Mouse (Mus musculus) adrenal gland, postnatal 25 days (tissue): ENCODE measurements at regions not wholly inside any gene's neighbourhood (a gene's known extent, or its start where the extent isn't known, plus 50 kb on each side); places are given as distances from the start of the nearest gene placed in this dataset.
"Not testable (repeated sequence)": the region's sequence is repeated elsewhere in the genome, so short reads cannot be mapped to it uniquely, and the experiment has no call there.

ENCODE experiments used
- DNase-seq: peaks from one replicate; pipeline ENCODE4 v3.0.0; 2021; ENCODE audit warnings: mixed read lengths

DNA sequence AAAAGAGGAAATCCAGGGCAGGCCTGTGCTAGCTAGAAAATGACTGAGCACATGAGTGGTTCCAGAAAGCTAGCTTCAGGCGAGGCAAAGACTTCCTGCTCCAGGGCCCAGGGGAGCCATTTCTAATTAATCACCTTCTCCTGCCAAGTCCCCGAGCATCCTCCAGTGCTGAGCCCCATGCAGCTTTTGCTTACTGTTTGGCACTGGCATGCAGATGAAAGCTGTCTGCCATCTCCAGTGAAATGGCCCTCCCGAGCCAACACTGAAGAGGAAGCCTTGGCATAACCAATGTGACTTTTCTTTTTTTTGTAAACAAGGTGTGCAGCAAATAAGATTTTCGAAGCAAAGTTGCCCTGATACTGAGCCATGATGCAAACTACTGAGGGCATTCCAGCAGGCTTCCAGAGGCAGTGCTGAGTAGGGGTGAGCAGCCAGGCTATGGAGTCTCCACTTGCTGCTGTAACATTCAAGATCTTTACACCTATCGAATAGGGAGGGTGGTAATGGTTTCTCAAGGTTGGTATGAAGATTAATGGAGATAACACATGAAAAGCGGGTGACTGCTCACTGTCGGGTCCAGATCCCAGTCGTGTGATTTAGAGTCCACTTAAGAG is 125.4 kb upstream of the Immp2l start:
- DNase-seq: no peak

DNA sequence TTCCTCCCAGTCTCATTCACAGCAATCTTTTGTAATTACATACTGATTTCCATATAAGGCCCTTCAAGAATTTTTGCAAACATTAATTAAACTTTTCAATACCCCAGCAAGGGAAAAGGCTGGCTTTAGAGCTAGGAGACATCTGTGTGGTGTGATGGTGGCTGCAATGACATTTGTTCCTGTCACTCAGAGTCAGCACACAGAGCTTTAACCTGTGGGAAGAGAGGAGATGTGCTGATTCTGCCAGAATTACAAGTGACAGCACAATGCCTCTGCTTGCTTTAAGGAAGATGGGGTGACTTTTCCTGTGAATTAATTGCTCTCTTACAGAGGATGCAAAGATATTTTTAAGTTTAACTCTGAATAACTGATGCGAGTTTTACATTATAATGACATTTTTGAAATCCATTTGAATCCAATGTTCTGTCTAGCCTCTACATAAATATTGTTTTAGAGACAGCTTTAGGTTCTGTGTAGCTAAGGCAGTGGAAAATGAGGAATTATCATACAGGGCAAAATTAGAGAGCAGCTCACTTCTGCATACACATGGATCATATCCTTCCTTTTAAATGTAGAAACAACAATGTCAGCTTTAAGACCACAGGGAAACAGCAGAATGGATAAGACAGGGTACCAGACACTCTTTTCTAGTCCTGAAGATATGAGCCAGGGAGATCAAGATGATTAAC is 118.1 kb upstream of the Immp2l start:
- no peak for DNase-seq

DNA sequence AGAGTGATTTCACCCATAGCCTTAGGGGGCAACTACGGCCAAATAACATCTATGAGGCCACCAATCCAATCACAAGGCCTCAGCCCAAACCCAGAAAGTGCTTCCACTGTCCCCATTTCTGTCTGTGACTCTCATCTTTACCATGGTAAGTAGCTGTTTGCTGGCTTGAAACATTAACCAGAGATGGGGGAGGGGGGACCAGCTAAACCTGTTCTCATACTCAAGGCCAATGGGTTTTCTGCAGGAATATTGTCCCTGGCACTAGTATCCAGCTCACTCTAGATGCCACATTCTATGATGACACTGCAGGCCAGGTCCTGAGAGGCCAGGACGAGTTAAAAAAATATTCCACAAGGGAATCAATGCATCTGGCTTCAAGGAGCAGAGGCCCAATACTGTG is 117.1 kb upstream of the Immp2l start:
- DNase-seq: no peak

DNA sequence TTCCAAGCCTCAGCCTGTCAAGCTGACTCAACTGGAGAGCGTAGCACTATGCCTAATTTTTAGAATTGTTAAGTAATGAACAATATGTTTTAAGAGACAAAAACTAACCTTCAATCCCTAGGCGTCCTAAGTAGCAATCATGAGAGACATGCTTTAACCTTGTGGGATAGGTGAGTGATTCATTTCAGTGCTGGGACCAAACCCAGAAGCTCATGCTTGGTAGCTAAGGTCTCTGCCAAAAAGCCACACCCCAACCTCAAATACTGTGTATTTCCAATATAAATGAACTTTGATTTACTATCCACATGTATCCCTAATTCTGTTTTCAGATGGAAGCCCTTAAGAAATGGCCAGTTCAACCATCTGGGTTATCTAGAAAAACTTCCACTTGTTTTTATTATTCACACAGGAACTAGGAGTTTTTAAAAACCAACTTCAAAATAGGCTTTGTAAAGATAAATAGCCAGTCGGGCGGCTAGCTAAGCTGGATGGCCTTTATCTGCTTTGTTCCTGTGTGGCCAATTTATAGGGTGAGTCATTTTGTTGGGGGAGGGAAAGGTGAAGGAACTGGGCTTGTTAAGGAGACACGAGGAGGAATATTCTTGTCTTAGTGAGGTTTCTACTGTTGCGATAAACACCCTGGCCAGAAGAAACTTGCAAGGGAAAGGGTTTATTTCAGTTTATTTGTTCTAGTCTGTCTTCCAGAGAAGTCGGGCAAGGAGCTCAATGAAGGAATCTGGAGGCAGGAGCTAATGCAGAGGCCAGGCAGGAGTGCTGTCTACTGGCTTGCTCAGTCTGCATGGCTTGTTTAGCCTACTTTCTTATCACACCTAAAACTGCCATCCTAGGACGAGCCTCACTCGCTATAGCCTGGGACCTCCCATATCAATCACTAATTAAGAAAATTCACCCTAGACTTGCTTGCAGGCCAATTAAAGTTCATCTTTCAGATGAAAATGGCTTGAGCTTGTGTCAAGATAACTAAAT is 114.8 kb upstream of the Immp2l start:
- no peak for DNase-seq

DNA sequence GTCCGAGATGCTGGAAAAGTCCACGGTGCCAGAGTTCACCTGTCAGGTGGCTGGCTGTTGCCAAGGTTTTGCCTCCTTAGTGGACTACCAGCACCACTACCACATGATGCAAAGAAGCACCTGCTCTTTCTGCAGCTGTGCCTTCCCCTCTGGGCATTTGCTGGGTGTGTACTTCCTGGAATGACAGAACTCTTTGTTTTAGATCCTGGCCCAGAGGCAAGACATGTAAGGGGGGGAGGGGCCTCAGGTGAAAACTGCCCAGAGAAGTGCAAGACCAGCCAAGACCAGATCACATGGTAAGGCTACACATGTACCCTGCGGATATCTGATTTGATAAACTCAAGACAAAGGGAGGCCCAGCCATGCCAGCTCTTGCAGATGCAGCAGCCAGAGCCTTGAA is 106.4 kb upstream of the Immp2l start:
- no peak for DNase-seq

DNA sequence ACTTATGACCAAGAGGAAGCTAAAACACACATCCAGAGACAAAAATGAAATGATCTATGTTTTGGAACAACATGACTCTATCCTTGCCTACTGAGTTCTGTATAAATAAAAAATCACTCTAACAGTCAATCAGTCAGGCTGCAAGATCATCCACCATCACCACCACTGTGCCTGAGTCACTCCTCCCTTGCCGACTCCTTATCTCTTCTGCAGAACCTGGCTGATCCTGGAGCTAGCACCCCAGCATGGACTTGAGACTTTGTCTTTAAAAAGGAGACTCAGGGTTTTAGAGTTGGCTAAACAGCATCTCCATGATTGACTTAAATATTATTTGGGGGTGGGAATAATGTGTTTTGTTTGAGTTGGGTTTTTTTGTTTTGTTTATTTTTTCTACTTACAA is 101.9 kb upstream of the Immp2l start:
- DNase-seq: no peak

DNA sequence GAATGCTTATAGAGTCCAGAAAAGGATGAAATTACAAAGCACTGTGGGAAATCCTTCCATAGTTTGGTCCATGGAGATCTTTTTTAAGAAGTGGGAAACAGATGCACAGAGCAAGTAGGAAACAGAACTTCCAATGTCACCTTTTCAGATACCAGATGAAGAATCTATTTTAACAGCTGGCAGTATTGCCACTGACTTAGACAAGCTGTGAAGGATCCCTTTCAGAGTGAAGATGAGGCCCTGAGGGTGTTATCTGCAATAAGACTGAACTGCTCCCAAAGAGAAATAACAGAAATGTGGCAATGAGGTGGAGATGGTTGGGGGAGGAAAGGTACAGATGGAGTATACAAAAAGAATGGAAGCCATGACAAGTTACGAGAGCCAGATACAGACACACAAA is 97.2 kb upstream of the Immp2l start:
- DNase-seq: no peak

DNA sequence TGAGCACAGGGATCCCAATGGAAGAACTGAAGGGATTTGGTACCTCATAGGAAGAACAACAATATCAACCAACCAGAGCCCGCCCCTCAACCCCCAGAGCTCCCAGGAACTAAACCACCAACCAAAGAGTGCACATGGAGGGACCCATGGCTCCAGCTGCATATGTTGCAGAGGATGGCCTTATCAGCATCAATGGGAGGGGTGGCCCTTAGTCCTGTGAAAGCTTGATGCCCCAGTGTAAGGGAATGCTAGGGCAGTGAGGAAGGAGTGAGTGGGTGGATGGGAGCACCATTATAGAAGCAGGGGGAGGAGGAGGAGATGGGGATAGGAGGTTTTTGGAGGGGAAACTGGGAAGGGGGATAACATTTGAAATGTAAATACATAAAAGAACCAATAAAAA is 94.5 kb upstream of the Immp2l start:
- DNase-seq: not testable (repeated sequence)

DNA sequence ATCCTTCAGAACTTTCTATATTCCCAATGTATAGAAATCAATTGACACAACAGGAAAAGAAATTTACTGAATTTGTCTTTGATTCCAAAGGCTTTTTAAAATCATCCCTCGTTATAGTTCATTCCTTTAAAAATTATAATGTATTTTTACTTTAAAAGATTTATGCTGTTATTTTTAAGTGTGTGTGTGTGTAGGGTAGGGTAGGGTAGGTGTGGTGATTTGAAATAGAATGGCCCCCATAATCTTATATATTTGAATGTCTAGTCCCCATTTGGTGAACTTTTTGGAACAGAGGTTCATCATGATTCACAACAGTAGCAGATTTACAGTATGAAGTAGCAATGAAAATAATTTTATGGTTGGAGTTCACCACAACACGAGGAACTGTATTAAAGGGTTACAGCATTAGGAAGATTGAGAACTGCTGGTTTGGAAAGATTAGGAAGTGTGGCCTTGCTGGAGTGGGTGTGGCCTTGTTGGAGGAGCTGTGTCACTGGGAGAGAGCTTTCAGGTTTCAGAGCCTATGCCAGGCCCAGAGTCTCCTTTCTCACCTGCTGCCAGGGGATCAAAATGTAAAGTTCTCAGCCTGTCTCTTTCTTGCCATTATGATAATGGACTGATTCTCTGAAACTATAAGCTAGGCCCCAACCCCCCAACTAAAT is 88.7 kb upstream of the Immp2l start:
- no peak for DNase-seq

DNA sequence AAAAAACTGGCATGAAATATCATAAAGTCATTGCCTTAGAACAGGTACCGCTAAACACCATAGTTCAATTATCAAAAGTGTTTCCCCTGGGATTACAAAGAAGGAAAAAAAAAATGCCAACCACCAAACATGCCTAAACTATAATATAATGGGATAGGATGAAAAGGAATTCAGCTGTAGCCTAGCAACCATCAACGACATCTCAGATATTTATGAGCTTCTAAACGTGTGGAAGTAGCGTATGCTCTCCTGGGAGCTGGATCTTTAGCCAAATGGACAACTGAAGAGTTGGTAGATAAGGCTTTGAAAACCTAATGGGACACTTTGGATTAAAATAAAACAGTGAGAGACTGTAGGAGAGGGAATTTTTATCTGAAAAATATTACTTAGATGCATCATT is 86.9 kb upstream of the Immp2l start:
- DNase-seq: no peak

DNA sequence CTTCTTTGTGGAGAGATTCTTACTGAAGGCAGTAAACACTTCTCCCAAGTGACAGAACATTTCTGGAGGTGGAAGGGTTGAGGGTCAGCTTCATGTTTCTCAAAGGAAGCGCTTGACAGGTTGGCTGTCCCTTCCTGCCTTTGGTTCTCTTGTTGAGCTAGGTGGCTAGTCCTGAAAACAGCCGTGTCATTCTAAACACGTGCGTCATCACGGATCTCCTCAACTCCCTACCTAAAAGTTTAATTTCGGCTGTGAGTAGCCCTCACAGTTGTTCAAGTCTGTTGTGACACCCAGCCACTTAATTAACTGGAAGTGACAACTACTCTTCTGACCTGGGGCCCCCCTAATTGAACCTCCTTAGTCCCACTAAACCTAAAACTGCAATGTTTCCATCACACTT is 77.0 kb upstream of the Immp2l start:
- DNase-seq: no peak

DNA sequence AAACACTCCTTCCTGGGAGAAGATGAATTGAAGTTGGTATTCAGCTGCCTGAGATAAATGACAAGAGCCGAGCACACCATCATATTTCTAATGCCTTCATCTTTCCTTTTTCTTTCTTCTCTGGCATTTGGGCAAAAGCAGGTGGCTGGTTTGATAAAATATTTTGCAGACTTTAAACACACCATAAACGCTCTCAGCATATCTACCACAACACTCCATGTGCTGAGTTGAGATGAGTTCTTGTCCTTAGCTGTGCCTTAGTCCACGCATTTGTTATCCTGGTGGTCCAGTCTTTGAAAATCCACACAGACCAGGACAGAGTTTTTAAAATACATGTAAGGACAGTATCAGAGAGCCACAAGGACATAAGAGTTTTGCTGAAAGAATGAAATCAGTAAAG is 74.3 kb upstream of the Immp2l start:
- no peak for DNase-seq

DNA sequence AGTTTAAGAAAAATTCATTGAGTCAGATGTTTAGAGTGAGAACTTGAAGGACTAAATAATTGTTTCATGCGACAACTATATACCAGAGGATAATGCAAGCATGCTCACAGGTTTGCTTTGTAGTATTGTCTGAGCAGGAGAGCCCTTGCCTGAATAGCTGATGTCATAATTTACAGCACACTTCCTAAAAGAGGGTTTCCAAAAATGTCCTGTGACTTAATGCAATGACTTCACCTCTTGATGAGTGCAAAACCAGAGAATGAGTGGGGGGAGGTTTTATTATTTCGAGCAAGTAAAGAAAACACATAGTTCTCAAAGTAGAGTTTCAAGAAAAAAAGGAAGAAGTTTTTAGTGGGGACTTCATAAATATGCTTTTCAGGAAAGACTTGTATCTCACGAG is 65.4 kb upstream of the Immp2l start:
- DNase-seq: no peak

DNA sequence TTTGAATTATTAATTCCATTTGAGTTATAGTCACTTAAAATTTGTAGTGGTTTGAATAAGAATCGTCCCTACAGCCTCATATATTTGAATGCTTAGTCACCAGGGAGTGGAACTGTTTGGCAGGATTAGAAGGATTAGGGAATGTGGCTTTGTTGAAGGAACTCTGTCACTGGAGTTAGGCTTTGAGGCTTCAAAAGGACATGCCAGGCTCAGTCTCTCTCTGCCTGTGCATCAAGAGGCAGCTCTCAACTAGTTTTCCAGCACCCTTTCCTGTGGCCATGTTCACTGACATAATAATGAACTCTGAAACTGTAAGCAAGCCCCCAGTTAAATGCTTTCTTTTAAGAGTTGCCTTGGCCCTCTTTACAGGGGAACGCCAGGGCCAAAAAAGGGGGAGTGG is 58.9 kb upstream of the Immp2l start:
- no peak for DNase-seq

DNA sequence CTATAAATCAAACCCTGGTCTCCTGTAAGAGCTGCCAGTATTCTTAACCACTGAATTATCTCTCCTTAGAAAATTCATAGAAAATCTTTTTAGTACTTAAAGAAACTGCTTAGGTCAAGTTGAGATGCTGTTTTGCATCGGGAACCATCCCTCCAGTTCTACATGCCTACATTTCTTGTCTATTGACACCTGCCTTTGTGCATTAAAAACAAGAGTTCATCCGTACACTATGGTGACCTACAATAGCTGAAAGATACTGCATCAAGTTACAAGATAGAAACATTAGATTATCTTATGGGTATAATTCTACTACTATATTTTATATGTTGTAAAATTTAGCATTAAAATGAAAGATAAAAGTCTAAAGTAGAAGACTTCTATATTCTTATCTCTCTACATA is 57.6 kb upstream of the Immp2l start:
- no peak for DNase-seq

DNA sequence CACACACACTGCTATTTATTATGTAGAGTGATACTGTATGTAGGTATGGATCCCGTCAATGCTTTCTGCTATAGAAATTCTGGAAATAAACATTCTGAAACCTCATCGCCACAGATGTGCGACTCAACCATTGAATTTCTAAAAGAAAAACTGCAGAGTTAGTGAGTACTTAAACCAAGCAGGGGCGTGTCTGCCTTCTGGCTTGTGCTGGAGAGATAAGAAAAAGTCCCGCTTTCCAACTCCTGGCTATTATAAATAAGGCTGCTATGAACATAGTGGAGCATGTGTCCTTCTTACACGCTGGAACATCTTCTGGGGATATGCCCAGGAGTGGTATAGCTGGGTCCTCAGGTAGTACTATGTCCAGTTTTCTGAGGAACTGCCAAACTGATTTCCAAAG is 57.2 kb upstream of the Immp2l start:
- not testable (repeated sequence) for DNase-seq

DNA sequence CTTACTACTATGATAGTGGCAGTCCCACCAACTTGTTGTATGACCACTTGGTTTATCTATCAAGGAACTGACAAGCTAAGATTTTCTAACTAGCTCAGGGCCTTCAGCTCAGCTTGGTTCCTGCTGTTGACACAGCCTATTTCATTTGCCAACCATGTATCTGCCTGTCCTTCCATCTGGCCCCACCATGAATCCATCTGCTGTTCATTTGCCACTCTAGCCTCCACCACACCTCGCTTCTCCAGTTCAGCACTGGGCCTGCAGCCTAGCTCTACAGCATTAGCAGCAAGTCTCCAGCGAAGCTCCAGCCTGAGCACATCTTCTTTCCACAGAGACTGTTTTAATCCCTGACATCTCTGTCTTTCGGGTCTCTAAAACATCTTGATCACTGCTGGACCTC is 51.0 kb upstream of the Immp2l start:
- DNase-seq: peak; percentile 2
